Mouse (Mus musculus) MEL (cell line): Measurements from ENCODE around the gene Gm17190. TPM values are rescaled to one million over a fixed set of nuclear protein-coding genes. Genes with fewer than 3 reads are reported as not detected.

Source experiments
- DNase-seq: peaks from one replicate; pipeline ENCODE4 v3.0.0; 2011; ENCODE audit warnings: low read depth, low spot score
- H3K27ac ChIP-seq: 2 replicates; pipeline ENCODE4 v1.5.1; 2012; ENCODE audit warnings: low read depth, mild to moderate bottlenecking, control low read depth, low read length, moderate library complexity; ENCODE audit not compliant: control insufficient read depth
- H3K27me3 ChIP-seq, 2 experiments: fragments of 150-350 bp in 1 of 2; sonication (generic) in 1 of 2; 2 replicates each; pipeline ENCODE4 v1.6.1; 2012; ENCODE audit warnings: low read length in 2 of 2, mild to moderate bottlenecking in 2 of 2, improper control_type of control experiment in 1 of 2, moderate library complexity in 1 of 2; ENCODE audit not compliant: insufficient read depth in 2 of 2, control insufficient read depth in 1 of 2
- H3K36me3 ChIP-seq, 2 experiments: 2 replicates each; pipeline ENCODE4 v1.6.1; 2012 to 2014; ENCODE audit warnings: low read length in 2 of 2, improper control_type of control experiment in 1 of 2, inconsistent platforms in 1 of 2, mild to moderate bottlenecking in 1 of 2; ENCODE audit not compliant: insufficient read depth in 2 of 2, control insufficient read depth in 1 of 2
- H3K4me1 ChIP-seq, 2 experiments: fragments of 150-350 bp in 1 of 2; sonication (generic) in 1 of 2; 2 replicates each; pipeline ENCODE4 v1.6.1; 2012; ENCODE audit warnings: low read length in 2 of 2, improper control_type of control experiment in 1 of 2, mild to moderate bottlenecking in 1 of 2; ENCODE audit not compliant: insufficient read depth in 2 of 2, control insufficient read depth in 1 of 2
- H3K4me3 ChIP-seq, 2 experiments: fragments of 150-350 bp in 1 of 2; sonication (generic) in 1 of 2; 2 replicates each; pipeline ENCODE4 v1.5.1; 2012; ENCODE audit warnings: low read depth in 2 of 2, low read length in 2 of 2, mild to moderate bottlenecking in 2 of 2, moderate library complexity in 2 of 2, control low read depth in 1 of 2, improper control_type of control experiment in 1 of 2; ENCODE audit not compliant: control insufficient read depth in 1 of 2, insufficient read depth in 1 of 2
- H3K79me2 ChIP-seq: 2 replicates; pipeline ENCODE4 v1.6.1; 2012; ENCODE audit warnings: mild to moderate bottlenecking, low read length, moderate library complexity; ENCODE audit not compliant: control insufficient read depth, poor library complexity, insufficient read depth
- H3K9ac ChIP-seq: 2 replicates; pipeline ENCODE4 v1.6.1; 2012; ENCODE audit warnings: low read depth, mild to moderate bottlenecking, control low read depth, low read length, moderate library complexity; ENCODE audit not compliant: control insufficient read depth, poor library complexity, severe bottlenecking
- H3K9me3 ChIP-seq: fragments of 150-350 bp; sonication (generic); replicated peaks from 2 replicates; pipeline ENCODE4 v1.6.1; 2012; ENCODE audit warnings: mild to moderate bottlenecking, low read length, improper control_type of control experiment, moderate library complexity; ENCODE audit not compliant: insufficient read depth
- BHLHE40 ChIP-seq: IDR thresholded peaks from 2 replicates; pipeline ENCODE4 v1.6.1; 2012; ENCODE audit warnings: low read depth, mild to moderate bottlenecking, inconsistent platforms, low read length, improper control_type of control experiment, borderline replicate concordance
- CHD1 ChIP-seq: IDR thresholded peaks from 2 replicates; pipeline ENCODE4 v1.6.1; 2012; ENCODE audit warnings: low read depth, mild to moderate bottlenecking, inconsistent platforms, low read length, improper control_type of control experiment
- CTCF ChIP-seq, 3 experiments: IDR thresholded peaks in 2 of 3; conservative IDR thresholded peaks in 1 of 3; 2 replicates each; pipeline ENCODE4 v1.5.1; 2011 to 2012; ENCODE audit warnings: low read length in 3 of 3, low read depth in 2 of 3, mild to moderate bottlenecking in 2 of 3, improper control_type of control experiment in 1 of 3, inconsistent platforms in 1 of 3, mixed read lengths in 1 of 3, moderate library complexity in 1 of 3; ENCODE audit not compliant: control insufficient read depth in 1 of 3, insufficient read depth in 1 of 3, poor library complexity in 1 of 3, severe bottlenecking in 1 of 3
- EP300 ChIP-seq, 2 experiments: IDR thresholded peaks; 2 replicates each; pipeline ENCODE4 v1.6.1; 2011; ENCODE audit warnings: improper control_type of control experiment in 2 of 2, low read length in 2 of 2, low read depth in 1 of 2, mild to moderate bottlenecking in 1 of 2
- ETS1 ChIP-seq: IDR thresholded peaks from 2 replicates; pipeline ENCODE4 v1.6.1; 2012; ENCODE audit warnings: low read depth, mild to moderate bottlenecking, inconsistent platforms, low read length, improper control_type of control experiment, moderate library complexity
- GABPA ChIP-seq: IDR thresholded peaks from 2 replicates; pipeline ENCODE4 v1.6.1; 2012; ENCODE audit warnings: low read depth, mild to moderate bottlenecking, inconsistent platforms, low read length, improper control_type of control experiment, moderate library complexity
- GATA1 ChIP-seq: IDR thresholded peaks from 2 replicates; pipeline ENCODE4 v1.6.1; 2011; ENCODE audit warnings: low read depth, low read length, improper control_type of control experiment
- HCFC1 ChIP-seq: IDR thresholded peaks from 2 replicates; pipeline ENCODE4 v1.6.1; 2012; ENCODE audit warnings: low read depth, mild to moderate bottlenecking, inconsistent platforms, low read length, improper control_type of control experiment, moderate library complexity
- JUND ChIP-seq: IDR thresholded peaks from 2 replicates; pipeline ENCODE4 v1.6.1; 2011; ENCODE audit warnings: low read depth, mild to moderate bottlenecking, improper control_type of control experiment, low read length
- KAT2A ChIP-seq: conservative IDR thresholded peaks from 2 replicates; pipeline ENCODE4 v1.6.1; 2012; ENCODE audit warnings: low read depth, low read length, improper control_type of control experiment, inconsistent platforms
- MAX ChIP-seq: IDR thresholded peaks from 2 replicates; pipeline ENCODE4 v1.6.1; 2011; ENCODE audit warnings: low read length, improper control_type of control experiment
- MAZ ChIP-seq: IDR thresholded peaks from 2 replicates; pipeline ENCODE4 v1.6.1; 2012; ENCODE audit warnings: low read depth, mild to moderate bottlenecking, inconsistent platforms, low read length, improper control_type of control experiment
- MXI1 ChIP-seq: IDR thresholded peaks from 2 replicates; pipeline ENCODE4 v1.6.1; 2011; ENCODE audit warnings: mild to moderate bottlenecking, low read depth, low read length, improper control_type of control experiment
- MYB ChIP-seq: IDR thresholded peaks from 2 replicates; pipeline ENCODE4 v1.6.1; 2011; ENCODE audit warnings: mild to moderate bottlenecking, low read depth, low read length, improper control_type of control experiment
- MYC ChIP-seq: IDR thresholded peaks from 2 replicates; pipeline ENCODE4 v1.6.1; 2011; ENCODE audit warnings: low read depth, mild to moderate bottlenecking, low read length, improper control_type of control experiment, moderate library complexity
- NELFE ChIP-seq: IDR thresholded peaks from 2 replicates; pipeline ENCODE4 v1.6.1; 2011; ENCODE audit warnings: low read depth, low read length, improper control_type of control experiment
- NRF1 ChIP-seq: IDR thresholded peaks from 2 replicates; pipeline ENCODE4 v1.6.1; 2014; ENCODE audit warnings: low read depth, mild to moderate bottlenecking, inconsistent platforms, low read length, improper control_type of control experiment, moderate library complexity; ENCODE audit not compliant: poor library complexity, insufficient read depth, severe bottlenecking
- POLR2AphosphoS2 ChIP-seq: IDR thresholded peaks from 2 replicates; pipeline ENCODE4 v1.6.1; 2011; ENCODE audit warnings: low read length, improper control_type of control experiment
- SIN3A ChIP-seq: IDR thresholded peaks from 2 replicates; pipeline ENCODE4 v1.6.1; 2012; ENCODE audit warnings: low read length, improper control_type of control experiment, inconsistent platforms
- TBP ChIP-seq: IDR thresholded peaks from 2 replicates; pipeline ENCODE4 v1.8.0; 2011; ENCODE audit warnings: low read depth, low read length, improper control_type of control experiment
- UBTF ChIP-seq: IDR thresholded peaks from 2 replicates; pipeline ENCODE4 v1.6.1; 2012; ENCODE audit warnings: low read depth, mild to moderate bottlenecking, inconsistent platforms, low read length, improper control_type of control experiment, moderate library complexity, borderline replicate concordance; ENCODE audit not compliant: insufficient read depth
- USF2 ChIP-seq, 2 experiments: IDR thresholded peaks; 2 replicates each; pipeline ENCODE4 v1.6.1; 2011 to 2012; ENCODE audit warnings: improper control_type of control experiment in 2 of 2, low read length in 2 of 2, borderline replicate concordance in 1 of 2, inconsistent platforms in 1 of 2, low read depth in 1 of 2, mild to moderate bottlenecking in 1 of 2; ENCODE audit not compliant: insufficient read depth in 1 of 2
- ZC3H11A ChIP-seq: IDR thresholded peaks from 2 replicates; pipeline ENCODE4 v1.6.1; 2012; ENCODE audit warnings: low read depth, mild to moderate bottlenecking, inconsistent platforms, low read length, improper control_type of control experiment
- ZKSCAN1 ChIP-seq: IDR thresholded peaks from 2 replicates; pipeline ENCODE4 v1.6.1; 2012; ENCODE audit warnings: low read depth, mild to moderate bottlenecking, inconsistent platforms, low read length, improper control_type of control experiment, moderate library complexity
- ZMIZ1 ChIP-seq: IDR thresholded peaks from 2 replicates; pipeline ENCODE4 v1.6.1; 2012; ENCODE audit warnings: low read depth, mild to moderate bottlenecking, inconsistent platforms, low read length, improper control_type of control experiment, moderate library complexity
- polyA plus RNA-seq, 2 experiments: library from polyadenylated mRNA; stranded (reverse) in 1 of 2; unstranded in 1 of 2; fragments of >175 nt in 1 of 2; fragments of >200 nt in 1 of 2; gene quantifications; 2 replicates each; pipeline versions ENCODE4 v1.2.1 to v1.2.4; 2012; ENCODE audit warnings: low replicate concordance in 2 of 2, low read depth in 1 of 2; ENCODE audit not compliant: insufficient read length in 2 of 2, insufficient read depth in 1 of 2, missing spikeins in 1 of 2
- total RNA-seq: library from RNA; depleted of rRNA; stranded (reverse); fragments of 300-350 nt; gene quantifications from 2 replicates; pipeline ENCODE4 v1.2.3, GENCODE M21; 2012

Gm17190 gene
- total and polyA plus RNA-seq, 3 experiments, result 0.52 TPM; not detected in 2

DNA sequence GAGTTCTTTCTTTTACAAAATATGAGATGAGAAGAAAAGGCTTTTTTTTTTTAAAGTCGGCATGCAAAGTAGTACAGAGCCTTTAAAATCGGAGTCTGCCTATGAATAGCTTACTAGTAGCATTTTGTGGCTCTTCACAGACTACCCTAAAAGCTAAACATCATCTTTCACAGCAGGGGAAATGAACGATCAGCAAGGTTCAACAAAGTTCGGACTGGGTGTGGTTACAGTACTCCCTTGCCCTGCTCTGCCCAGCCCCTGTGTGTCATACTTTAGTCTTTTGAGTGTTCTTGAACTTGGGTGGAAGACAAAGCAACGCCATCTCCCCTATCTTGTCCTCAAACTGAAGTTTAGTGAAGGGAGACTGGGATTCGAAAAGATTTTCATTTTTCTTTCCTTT, 44.8 kb downstream of the Gm17190 start:
- Histone ChIP-seq H3K9ac (no peak overlapping the region), H3K27ac (no peak overlapping the region), H3K9me3 (no peaks in the 10 kb centered on the region)
- TF ChIP-seq MAX, result no peak
- TF ChIP-seq, all 39 proteins: peak for 0
- H3K4me1 ChIP-seq, result no peaks in the 10 kb centered on the region
- H3K27me3 ChIP-seq, result no peaks in the 10 kb centered on the region
- no peaks in the 10 kb centered on the region for H3K79me2 ChIP-seq
- DNase-seq, result no peak
- H3K36me3 ChIP-seq, result no peaks in the 10 kb centered on the region
- no peak overlapping the region for H3K4me3 ChIP-seq

DNA sequence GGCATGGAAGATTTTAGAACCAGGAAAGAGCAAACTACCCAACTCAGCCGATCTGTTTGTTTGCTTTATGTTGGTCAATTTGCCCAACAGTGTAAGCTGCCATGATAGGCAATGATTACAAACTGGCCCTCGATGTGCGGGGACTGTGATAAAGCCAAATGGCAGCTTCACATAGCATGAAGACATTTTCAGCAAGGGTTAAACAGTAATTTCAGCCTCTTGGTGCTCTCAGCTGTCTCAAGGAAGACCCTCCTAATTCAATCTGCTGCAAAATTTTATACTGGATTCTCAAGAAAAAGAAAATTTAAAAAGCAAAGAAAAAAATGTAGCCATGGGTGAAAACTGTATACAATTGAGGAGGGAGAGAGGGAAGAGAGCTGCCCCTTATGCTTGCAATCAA, 47.2 kb downstream of the Gm17190 start:
- H3K9ac ChIP-seq, result no peak overlapping the region
- H3K27ac ChIP-seq, result no peak overlapping the region
- DNase-seq, result no peak
- no peaks in the 10 kb centered on the region for H3K9me3 ChIP-seq
- no peaks in the 10 kb centered on the region for H3K36me3 ChIP-seq
- no peak overlapping the region for H3K4me3 ChIP-seq
- no peaks in the 10 kb centered on the region for H3K4me1 ChIP-seq
- no peaks in the 10 kb centered on the region for H3K27me3 ChIP-seq
- no peaks in the 10 kb centered on the region for H3K79me2 ChIP-seq
- TF ChIP-seq NRF1 (no peak), GABPA (no peak), TBP (no peak), NELFE (no peak), CTCF (IDR thresholded peaks at IDR 0.05 in 2 of 3, conservative IDR thresholded peaks at IDR 0.05 in 1 of 3; ENCODE audit: control insufficient read depth in 1 of 3, insufficient read depth in 1 of 3, low read depth in 2 of 3, low read length in 3 of 3, poor library complexity in 1 of 3, severe bottlenecking in 1 of 3) (no peak), USF2 (IDR thresholded peaks at IDR 0.05; ENCODE audit: borderline replicate concordance in 1 of 2, insufficient read depth in 1 of 2, low read depth in 1 of 2, low read length in 2 of 2) (no peak), JUND (no peak), MAZ (no peak), BHLHE40 (no peak), ZC3H11A (no peak), KAT2A (no peak), ETS1 (no peak), GATA1 (no peak), MAX (no peak)

DNA sequence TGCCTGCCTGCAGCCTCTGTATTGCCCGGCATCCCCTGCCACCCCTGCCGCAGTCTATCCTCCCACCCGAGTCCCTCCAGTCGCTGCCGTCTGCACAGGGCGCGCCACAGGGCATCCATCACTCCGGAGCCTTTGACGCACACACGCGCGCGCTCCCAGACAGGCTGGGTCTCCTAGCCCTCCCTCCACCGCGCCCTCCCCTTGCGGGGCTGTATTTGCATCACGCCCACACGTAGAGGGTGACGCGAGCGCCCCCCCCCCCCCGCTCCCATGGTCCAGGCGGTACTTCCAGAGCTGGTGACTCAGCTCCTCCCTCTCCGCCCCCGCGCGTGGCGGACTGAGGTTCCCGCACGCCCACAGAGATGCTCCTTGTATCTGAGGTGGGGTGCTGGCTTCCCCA, 49.2 kb downstream of the Gm17190 start:
- Histone ChIP-seq H3K79me2 (no peaks in the 10 kb centered on the region), H3K9ac (no peak overlapping the region), H3K4me3 (no peak overlapping the region), H3K27ac (no peak overlapping the region), H3K4me1 (no peaks in the 10 kb centered on the region), H3K9me3 (no peaks in the 10 kb centered on the region), H3K36me3 (no peaks in the 10 kb centered on the region), H3K27me3 (no peaks in the 10 kb centered on the region)
- TF ChIP-seq CTCF (IDR thresholded peaks at IDR 0.05 in 2 of 3, conservative IDR thresholded peaks at IDR 0.05 in 1 of 3; ENCODE audit: control insufficient read depth in 1 of 3, insufficient read depth in 1 of 3, low read depth in 2 of 3, low read length in 3 of 3, poor library complexity in 1 of 3, severe bottlenecking in 1 of 3) (no peak), ZKSCAN1 (no peak), UBTF (no peak), KAT2A (no peak), BHLHE40 (no peak), MYB (no peak), ETS1 (no peak), USF2 (IDR thresholded peaks at IDR 0.05; ENCODE audit: borderline replicate concordance in 1 of 2, insufficient read depth in 1 of 2, low read depth in 1 of 2, low read length in 2 of 2) (no peak), CHD1 (no peak), NELFE (no peak), HCFC1 (no peak), JUND (no peak), MYC (no peak), EP300 (IDR thresholded peaks at IDR 0.05; ENCODE audit: low read depth in 1 of 2, low read length in 2 of 2) (no peak), POLR2AphosphoS2 (no peak), ZMIZ1 (no peak), NRF1 (no peak), MXI1 (no peak), SIN3A (no peak)
- no peak for DNase-seq
